Mouse (Mus musculus) heart, embryonic 12.5 days (tissue): Measurements from ENCODE around the gene App. TPM values are rescaled to one million over a fixed set of nuclear protein-coding genes. Genes with fewer than 3 reads are reported as not detected.

Experiments
- ATAC-seq: fragments of 200-750 bp; cut with Nextera tagmentation; 2 replicates; pipeline ENCODE4 v1.8.0; 2017; ENCODE audit warnings: moderate TSS enrichment, moderate library complexity; ENCODE audit not compliant: insufficient number of reproducible peaks, low FRiP score
- H3K27ac ChIP-seq: fragments of 300-500 bp; sonication (generic); 2 replicates; pipeline ENCODE4 v1.5.1; 2016; ENCODE audit warnings: mild to moderate bottlenecking, moderate library complexity; ENCODE audit not compliant: poor library complexity, severe bottlenecking
- H3K27me3 ChIP-seq: fragments of 300-500 bp; sonication (generic); replicated peaks from 2 replicates; pipeline ENCODE4 v1.6.1; 2016; ENCODE audit warnings: mild to moderate bottlenecking, moderate library complexity
- H3K36me3 ChIP-seq: fragments of 300-500 bp; sonication (generic); 2 replicates; pipeline ENCODE4 v1.6.1; 2016; ENCODE audit warnings: mild to moderate bottlenecking, moderate library complexity
- H3K4me1 ChIP-seq: fragments of 300-500 bp; sonication (generic); replicated peaks from 2 replicates; pipeline ENCODE4 v1.6.1; 2016; ENCODE audit warnings: mild to moderate bottlenecking
- H3K4me2 ChIP-seq: fragments of 300-500 bp; sonication (generic); 2 replicates; pipeline ENCODE4 v1.6.1; 2016; ENCODE audit warnings: mild to moderate bottlenecking, moderate library complexity
- H3K4me3 ChIP-seq: fragments of 300-500 bp; sonication (generic); 2 replicates; pipeline ENCODE4 v1.5.1; 2016; ENCODE audit warnings: mild to moderate bottlenecking
- H3K9ac ChIP-seq: fragments of 300-500 bp; sonication (generic); 2 replicates; pipeline ENCODE4 v1.6.1; 2016; ENCODE audit warnings: mild to moderate bottlenecking, moderate library complexity
- H3K9me3 ChIP-seq: fragments of 300-500 bp; sonication (generic); replicated peaks from 2 replicates; pipeline ENCODE4 v1.6.1; 2016; ENCODE audit warnings: mild to moderate bottlenecking, moderate library complexity
- WGBS: fragments of 180-500 bp; shearing (Covaris S2); methylation state at CpG from one replicate; pipeline ENCODE4 v1.1.7; 2016; 5-methylcytosine and 5-hydroxymethylcytosine counted together
- polyA plus RNA-seq: library from polyadenylated mRNA; unstranded; fragments of >200 nt; fragmentation: Nextera tagmentation; extraction: Ambion mirVana; gene quantifications from 2 replicates; pipeline ENCODE4 v1.2.1, GENCODE M21; 2016

App gene
- polyA plus RNA-seq, 1 experiment from 2014 or later = 202 TPM

DNA sequence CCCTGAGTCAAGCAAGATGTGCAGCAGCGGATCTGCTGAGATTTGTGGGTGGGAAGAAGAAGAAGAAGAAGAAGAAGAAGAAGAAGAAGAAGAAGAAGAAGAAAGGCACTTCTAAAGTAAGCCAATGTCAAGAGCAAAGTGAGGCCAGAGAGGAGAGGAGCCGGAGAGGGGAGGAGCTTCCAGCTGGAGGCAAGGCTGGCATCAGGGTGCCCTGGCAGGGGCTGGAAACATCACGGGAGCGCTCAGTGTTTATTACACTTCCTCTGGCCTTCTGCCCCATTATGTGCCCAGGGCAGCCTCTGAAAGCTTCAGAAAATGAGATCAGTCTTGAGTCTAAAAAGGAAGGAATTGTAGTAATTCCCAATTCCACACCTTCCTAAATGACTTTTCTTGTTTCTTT, 145.2 kb downstream of the App start:
- no peak overlapping the region for H3K9ac ChIP-seq
- no peak overlapping the region for H3K4me3 ChIP-seq
- H3K27me3 ChIP-seq = no peaks in the 10 kb centered on the region
- peaks cover 79% of the 10 kb centered on the region for H3K36me3 ChIP-seq
- peaks cover 3% of the 10 kb centered on the region for H3K9me3 ChIP-seq
- H3K27ac ChIP-seq = no peak overlapping the region
- 85% methylated on average over 4 of the region's 4 CpGs for WGBS
- H3K4me1 ChIP-seq = no peaks in the 10 kb centered on the region
- no peak for ATAC-seq
- H3K4me2 ChIP-seq = no peak overlapping the region

- 87% methylated on average over 8 of the region's 8 CpGs for WGBS
- peaks cover 51% of the 10 kb centered on the region for H3K36me3 ChIP-seq
- no peak overlapping the region for H3K27ac ChIP-seq
These were observed 148.9 kb downstream of the App start for GRCm38 (mm10) chr16:85024706-85025105.

GRCm38 (mm10) chr16:85023106-85023505, 150.5 kb downstream of the App start:
- no peak overlapping the region for H3K9ac ChIP-seq
- H3K4me3 ChIP-seq = no peak overlapping the region
- no peak overlapping the region for H3K27ac ChIP-seq
- H3K4me2 ChIP-seq = no peak overlapping the region
- 59% methylated on average over 3 of the region's 3 CpGs for WGBS
- peaks cover 39% of the 10 kb centered on the region for H3K36me3 ChIP-seq
- no peak for ATAC-seq
- peaks cover under 1% of the 10 kb centered on the region; the same call in 1 of the 2 replicates for H3K4me1 ChIP-seq
- peaks cover 3% of the 10 kb centered on the region for H3K9me3 ChIP-seq
- H3K27me3 ChIP-seq = no peaks in the 10 kb centered on the region

More at GRCm38 (mm10) chr16:85024706-85025105, 148.9 kb downstream of the App start:
- Histone ChIP-seq H3K9ac (no peak overlapping the region), H3K9me3 (peaks cover 3% of the 10 kb centered on the region), H3K4me2 (no peak overlapping the region), H3K4me3 (no peak overlapping the region), H3K4me1 (no peaks in the 10 kb centered on the region), H3K27me3 (no peaks in the 10 kb centered on the region)
- no peak for ATAC-seq

DNA sequence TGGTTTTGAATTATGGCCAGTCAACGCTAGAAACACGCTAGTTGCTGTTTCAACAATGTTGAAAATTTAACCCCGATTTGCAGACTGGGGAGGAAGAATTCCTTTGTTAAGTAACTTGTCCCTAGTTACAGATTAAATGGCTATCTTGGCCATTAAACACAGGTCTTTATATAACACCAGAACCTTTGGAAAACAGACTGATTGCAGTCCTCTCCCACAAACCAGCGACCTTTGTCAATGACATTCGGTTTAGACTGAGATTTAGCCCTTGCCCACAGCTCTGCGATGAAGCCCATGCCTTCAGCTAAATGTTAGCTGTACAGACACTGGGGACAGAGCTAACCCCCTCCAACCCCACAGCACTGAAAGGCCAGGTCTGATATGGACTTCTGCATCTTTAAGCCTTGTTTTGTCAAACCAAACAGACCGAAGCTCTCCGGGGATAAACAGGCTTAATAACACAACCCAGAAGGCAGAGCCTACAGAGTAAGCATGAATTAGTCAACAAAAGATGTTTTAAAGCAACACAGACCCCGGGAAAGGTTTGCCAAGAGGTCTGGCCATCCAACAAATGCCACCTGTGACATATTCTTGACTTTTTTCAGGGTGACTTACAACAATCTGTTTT, 152.8 kb downstream of the App start:
- 89% methylated on average over 9 of the region's 9 CpGs for WGBS
- peaks cover 3% of the 10 kb centered on the region for H3K9me3 ChIP-seq
- no peak overlapping the region for H3K4me3 ChIP-seq
- no peak overlapping the region for H3K9ac ChIP-seq
- peaks cover 5% of the 10 kb centered on the region for H3K4me1 ChIP-seq
- H3K27ac ChIP-seq = no peak overlapping the region
- no peaks in the 10 kb centered on the region for H3K27me3 ChIP-seq
- H3K36me3 ChIP-seq = peaks cover 23% of the 10 kb centered on the region
- ATAC-seq = no peak
- no peak overlapping the region for H3K4me2 ChIP-seq

- H3K4me2 ChIP-seq = no peak overlapping the region
- 82% methylated on average over 5 of the region's 5 CpGs for WGBS
- peaks cover 5% of the 10 kb centered on the region for H3K4me1 ChIP-seq
- no peak overlapping the region for H3K9ac ChIP-seq
- H3K36me3 ChIP-seq = peaks cover 20% of the 10 kb centered on the region
- H3K4me3 ChIP-seq = no peak overlapping the region
- no peaks in the 10 kb centered on the region for H3K27me3 ChIP-seq
- no peaks in the 10 kb centered on the region for H3K9me3 ChIP-seq
- H3K27ac ChIP-seq = no peak overlapping the region
- no peak for ATAC-seq
These were observed 154.3 kb downstream of the App start for GRCm38 (mm10) chr16:85019273-85019672.

GRCm38 (mm10) chr16:85017845-85018244, 155.7 kb downstream of the App start:
- 0 out of 2 replicates have a peak overlapping the region, but pooled peaks have one; percentile 57 for H3K27ac ChIP-seq
- H3K27me3 ChIP-seq = no peaks in the 10 kb centered on the region
- no peak overlapping the region for H3K4me3 ChIP-seq
- H3K9me3 ChIP-seq = no peaks in the 10 kb centered on the region
- 45% methylated on average over 7 of the region's 7 CpGs for WGBS
- peaks cover 5% of the 10 kb centered on the region for H3K4me1 ChIP-seq
- no peak overlapping the region for H3K4me2 ChIP-seq
- H3K36me3 ChIP-seq = peaks cover 23% of the 10 kb centered on the region
- ATAC-seq = no peak
- H3K9ac ChIP-seq = 0 out of 2 replicates have a peak overlapping the region, but pooled peaks have one; percentile 24

DNA sequence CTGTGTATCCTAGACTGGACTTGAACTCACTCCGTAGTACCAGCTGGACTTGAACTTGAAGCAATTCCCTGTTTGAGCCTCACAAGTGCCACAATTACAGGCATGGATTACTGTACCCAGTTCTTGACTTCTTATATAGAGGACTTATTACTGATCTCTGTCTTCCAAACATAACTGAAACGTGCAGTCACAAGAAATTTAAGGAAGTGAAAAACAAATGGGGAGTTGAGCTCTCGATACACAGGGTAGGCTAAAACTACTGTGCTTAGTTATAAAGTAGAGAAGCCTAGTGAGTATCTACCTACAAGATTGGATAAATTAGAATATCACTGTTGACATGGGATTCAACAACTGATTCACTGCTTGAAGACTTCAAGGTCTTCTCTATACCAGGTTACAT, 160.9 kb downstream of the App start:
- H3K4me3 ChIP-seq = no peak overlapping the region
- peaks cover under 1% of the 10 kb centered on the region; the same call in 1 of the 2 replicates for H3K4me1 ChIP-seq
- H3K9me3 ChIP-seq = no peaks in the 10 kb centered on the region
- no peak overlapping the region for H3K9ac ChIP-seq
- no peaks in the 10 kb centered on the region for H3K27me3 ChIP-seq
- H3K36me3 ChIP-seq = peaks cover 57% of the 10 kb centered on the region
- 86% methylated on average over 3 of the region's 3 CpGs for WGBS
- H3K4me2 ChIP-seq = no peak overlapping the region
- ATAC-seq = no peak
- H3K27ac ChIP-seq = no peak overlapping the region

- 89% methylated on average over 5 of the region's 5 CpGs for WGBS
- Histone ChIP-seq H3K27me3 (no peaks in the 10 kb centered on the region), H3K9me3 (no peaks in the 10 kb centered on the region), H3K4me2 (no peak overlapping the region), H3K4me3 (no peak overlapping the region), H3K4me1 (no peaks in the 10 kb centered on the region), H3K36me3 (peaks cover 57% of the 10 kb centered on the region), H3K27ac (no peak overlapping the region), H3K9ac (no peak overlapping the region)
- ATAC-seq = no peak
These were observed 161.4 kb downstream of the App start for GRCm38 (mm10) chr16:85012172-85012571.

GRCm38 (mm10) chr16:85010651-85011050, 162.9 kb downstream of the App start:
- no peaks in the 10 kb centered on the region for H3K9me3 ChIP-seq
- H3K9ac ChIP-seq = no peak overlapping the region
- peaks cover 57% of the 10 kb centered on the region for H3K36me3 ChIP-seq
- ATAC-seq = no peak
- no peak overlapping the region for H3K27ac ChIP-seq
- H3K27me3 ChIP-seq = no peaks in the 10 kb centered on the region
- no peak overlapping the region for H3K4me2 ChIP-seq
- H3K4me1 ChIP-seq = no peaks in the 10 kb centered on the region
- WGBS = 80% methylated on average over 2 of the region's 2 CpGs
- no peak overlapping the region for H3K4me3 ChIP-seq

DNA sequence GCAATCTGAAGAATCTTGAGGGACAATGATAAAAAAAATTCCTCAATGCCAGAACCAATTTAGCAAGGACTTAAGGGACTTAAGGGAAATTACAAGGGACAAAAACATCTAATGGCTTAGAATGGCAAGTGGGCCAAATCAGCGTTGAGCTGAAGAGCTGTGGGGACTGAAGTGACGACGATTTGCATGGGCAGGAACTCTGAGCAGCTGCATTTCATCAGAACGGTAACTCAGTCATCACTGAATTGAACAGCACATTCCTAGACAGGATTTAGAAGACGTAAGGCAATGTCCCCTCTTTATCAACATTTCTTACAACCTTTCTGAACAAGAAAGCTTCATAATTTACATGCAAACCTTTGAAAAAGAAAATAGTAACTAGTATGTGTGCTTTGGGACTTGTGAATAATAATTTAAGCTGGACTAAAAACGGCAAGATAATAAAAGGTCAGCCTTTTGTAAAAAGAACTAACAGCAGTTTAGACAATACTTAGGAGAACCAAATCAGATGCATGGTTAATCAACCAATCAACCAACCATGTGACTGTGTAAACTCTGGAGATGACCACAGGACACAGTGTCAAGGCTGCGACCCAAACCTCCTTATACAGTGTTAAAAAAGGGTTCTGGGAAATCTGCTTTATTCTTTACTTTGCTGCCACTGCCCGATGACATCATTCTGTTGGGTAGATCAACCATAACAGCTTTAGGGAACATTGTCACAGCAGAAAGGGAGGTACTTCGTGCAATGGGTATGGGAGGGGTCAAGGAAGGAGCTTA, 164.5 kb downstream of the App start:
- no peaks in the 10 kb centered on the region for H3K9me3 ChIP-seq
- no peak for ATAC-seq
- no peak overlapping the region for H3K27ac ChIP-seq
- peaks cover 50% of the 10 kb centered on the region for H3K36me3 ChIP-seq
- no peaks in the 10 kb centered on the region for H3K4me1 ChIP-seq
- H3K4me2 ChIP-seq = no peak overlapping the region
- H3K27me3 ChIP-seq = no peaks in the 10 kb centered on the region
- H3K4me3 ChIP-seq = no peak overlapping the region
- 60% methylated on average over 9 of the region's 9 CpGs for WGBS
- H3K9ac ChIP-seq = no peak overlapping the region

DNA sequence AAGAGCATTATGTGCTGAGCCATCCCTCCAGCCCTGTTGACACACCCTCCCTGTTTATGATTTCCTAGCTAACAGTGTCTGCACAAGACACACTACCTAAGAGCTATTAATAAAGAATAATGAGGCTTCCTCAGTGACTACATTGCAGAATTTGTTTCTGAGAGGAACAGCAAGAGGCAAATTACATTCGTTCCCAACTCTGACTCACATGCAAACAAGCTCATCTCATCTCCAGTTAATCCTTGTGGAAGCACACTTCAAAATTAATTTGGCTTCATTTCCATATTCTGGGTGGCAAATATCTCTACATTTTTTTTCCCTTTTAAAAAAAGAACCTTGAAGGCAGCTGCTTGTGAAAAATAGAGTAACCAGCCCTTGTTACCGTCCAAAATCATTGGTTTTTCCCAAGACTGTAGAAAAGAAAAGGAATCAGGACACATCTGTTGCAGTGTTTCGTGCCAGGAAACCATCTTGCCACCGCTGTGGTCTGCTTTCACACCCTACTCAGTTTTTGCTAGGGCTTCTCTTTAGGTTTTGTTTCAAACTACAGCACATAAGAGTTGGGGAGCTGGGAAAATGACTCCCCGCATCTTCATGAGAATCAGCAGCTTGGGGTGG, 171.5 kb downstream of the App start:
- no peak overlapping the region for H3K27ac ChIP-seq
- 83% methylated on average over 5 of the region's 5 CpGs for WGBS
- no peaks in the 10 kb centered on the region for H3K9me3 ChIP-seq
- no peak for ATAC-seq
- H3K27me3 ChIP-seq = no peaks in the 10 kb centered on the region
- 0 out of 2 replicates have a peak, but pooled peaks cover 4% of the 10 kb centered on the region for H3K4me1 ChIP-seq
- no peak overlapping the region for H3K9ac ChIP-seq
- H3K4me3 ChIP-seq = no peak overlapping the region
- peaks cover 37% of the 10 kb centered on the region for H3K36me3 ChIP-seq
- H3K4me2 ChIP-seq = no peak overlapping the region
